Mouse (Mus musculus) kidney, adult 2 months (tissue): ENCODE results near the gene Usp2.

ENCODE experiments used
- CTCF ChIP-seq: fragments of 200-500 bp; conservative IDR thresholded peaks from 2 replicates; pipeline ENCODE4 v1.5.1; 2011; ENCODE audit warnings: low read depth, mild to moderate bottlenecking, control low read depth, low read length, moderate library complexity, mixed read lengths; ENCODE audit not compliant: insufficient read depth, insufficient read length
- POLR2A ChIP-seq: fragments of 200-500 bp; IDR thresholded peaks from one replicate; pipeline ENCODE4 v1.6.1; 2011; ENCODE audit warnings: low read depth, low read length, control low read depth

- TF ChIP-seq CTCF (no peak), POLR2A (no peak)
These were observed 19.0 kb upstream of the Usp2 start for GRCm38 (mm10) chr9:44047571-44048490.
